ENCODE assay signal across 31 mouse cellular contexts in the genomic region with DNA sequence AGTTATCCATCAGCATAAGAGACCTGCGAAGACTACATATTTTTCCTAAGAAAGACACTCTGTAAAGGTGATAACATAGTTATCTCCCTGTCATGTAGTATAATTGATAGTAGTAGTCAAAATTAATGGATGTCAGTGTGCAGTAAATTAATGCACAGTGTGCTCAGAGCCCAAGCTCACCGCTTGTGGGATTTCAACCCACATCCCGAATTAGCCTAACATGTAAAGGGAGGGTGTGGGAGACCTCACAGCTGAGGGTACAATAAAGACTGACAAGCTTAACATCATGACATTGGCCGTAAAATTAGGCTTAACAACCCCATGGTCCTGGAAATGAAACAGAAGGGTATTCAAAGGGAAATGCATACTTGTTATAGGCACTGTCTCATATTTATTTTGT.
A peak's percentile ranks its signal among the peaks of the same experiment; 100 is the strongest.
DNase-seq lines count a peak whose midpoint lies in the region; ATAC-seq and TF ChIP-seq lines count a peak whose summit lies in the region.
"Had no signal": no experiment of that assay in that cellular context is flagged by ENCODE, and none has a peak within 500 bp of the region (broad histone marks: within the 10 kb centered on the region; RNA-seq: fewer than 3 reads in every experiment).

No protein-coding gene starts in this region.

- H3K4me1 ChIP-seq in hindbrain, embryonic 12.5 days = peaks cover 1% of the 10 kb centered on the region; the same call in 1 of the 2 replicates
- H3K4me1 ChIP-seq in hindbrain, embryonic 10.5 days (replicated peaks) = peaks cover 2% of the 10 kb centered on the region
- H3K4me1 ChIP-seq in midbrain, embryonic 13.5 days (replicated peaks) = peaks cover 2% of the 10 kb centered on the region
- H3K4me1 ChIP-seq in midbrain, postnatal 0 days (ENCODE audit: insufficient read depth, low read length) = no peaks in the 10 kb centered on the region
- H3K4me1 ChIP-seq in neural tube, embryonic 14.5 days (ENCODE audit: control insufficient read depth, insufficient read depth, low read length) = no peaks in the 10 kb centered on the region
- no peaks in the 10 kb centered on the region for H3K4me1 ChIP-seq in neural tube, embryonic 15.5 days
- no peaks in the 10 kb centered on the region for H3K4me1 ChIP-seq in hindbrain, postnatal 0 days (ENCODE audit: insufficient read depth, low read length)
- H3K4me1 ChIP-seq: embryonic facial prominence, embryonic 15.5 days; heart, embryonic 12.5 days; heart, embryonic 15.5 days; hindbrain, embryonic 15.5 days had no signal

- H3K4me2 ChIP-seq in hindbrain, embryonic 12.5 days (replicated peaks) = no peak overlapping the region
- H3K4me2 ChIP-seq in midbrain, embryonic 13.5 days (replicated peaks) = no peak overlapping the region
- no peak overlapping the region for H3K4me2 ChIP-seq in midbrain, postnatal 0 days (ENCODE audit: low read depth, low read length, poor library complexity, severe bottlenecking)
- H3K4me2 ChIP-seq in neural tube, embryonic 14.5 days (ENCODE audit: low read depth, low read length) = no peak overlapping the region
- H3K4me2 ChIP-seq in neural tube, embryonic 15.5 days = no peak overlapping the region
- H3K4me2 ChIP-seq in hindbrain, postnatal 0 days (ENCODE audit: low read depth, low read length) = no peak overlapping the region
- H3K4me2 ChIP-seq: embryonic facial prominence, embryonic 12.5 days; embryonic facial prominence, embryonic 15.5 days; heart, embryonic 12.5 days; heart, embryonic 15.5 days; hindbrain, embryonic 15.5 days had no signal

- no peak overlapping the region for H3K9ac ChIP-seq in hindbrain, embryonic 12.5 days
- no peak overlapping the region for H3K9ac ChIP-seq in midbrain, embryonic 13.5 days (replicated peaks)
- H3K9ac ChIP-seq in midbrain, postnatal 0 days (replicated peaks; ENCODE audit: low read length, poor library complexity, severe bottlenecking) = no peak overlapping the region
- no peak overlapping the region for H3K9ac ChIP-seq in neural tube, embryonic 14.5 days (replicated peaks; ENCODE audit: low read depth, low read length)
- H3K9ac ChIP-seq in neural tube, embryonic 15.5 days (replicated peaks) = no peak overlapping the region
- H3K9ac ChIP-seq in hindbrain, postnatal 0 days (replicated peaks; ENCODE audit: low read length) = no peak overlapping the region
- H3K9ac ChIP-seq: embryonic facial prominence, embryonic 12.5 days; embryonic facial prominence, embryonic 15.5 days; forebrain, postnatal 0 days; heart, embryonic 12.5 days; heart, embryonic 15.5 days; hindbrain, embryonic 15.5 days had no signal

- no peaks in the 10 kb centered on the region for H3K27me3 ChIP-seq in hindbrain, embryonic 12.5 days
- H3K27me3 ChIP-seq in hindbrain, embryonic 10.5 days (ENCODE audit: insufficient read depth, poor library complexity, severe bottlenecking) = no peaks in the 10 kb centered on the region
- H3K27me3 ChIP-seq in midbrain, embryonic 13.5 days = no peaks in the 10 kb centered on the region
- H3K27me3 ChIP-seq in midbrain, postnatal 0 days (ENCODE audit: insufficient read depth, low read length) = no peaks in the 10 kb centered on the region
- H3K27me3 ChIP-seq in neural tube, embryonic 14.5 days (ENCODE audit: control insufficient read depth, insufficient read depth, low read length) = no peaks in the 10 kb centered on the region
- no peaks in the 10 kb centered on the region for H3K27me3 ChIP-seq in neural tube, embryonic 15.5 days (replicated peaks)
- no peaks in the 10 kb centered on the region for H3K27me3 ChIP-seq in hindbrain, postnatal 0 days (ENCODE audit: insufficient read depth, low read length)
- H3K27me3 ChIP-seq: CH12.LX; embryonic facial prominence, embryonic 12.5 days; embryonic facial prominence, embryonic 15.5 days; heart, embryonic 12.5 days; heart, embryonic 15.5 days; hindbrain, embryonic 15.5 days; Patski had no signal

- DNase-seq in hindbrain, embryonic 10.5 days (ENCODE audit: low spot score) = no peak
- DNase-seq in midbrain, postnatal 0 days (ENCODE audit: low spot score) = no peak
- DNase-seq in hindbrain, postnatal 0 days (ENCODE audit: low spot score) = peak; percentile 7
- no peak for DNase-seq in heart, adult 18-20 months
- DNase-seq: adrenal gland, postnatal 10 days; adrenal gland, postnatal 36 days; B cell, adult 2 months; cerebellum, adult 11 months; cerebellum, adult 2 months; cerebellum, adult 9-11 months; cerebellum, postnatal 25 days; forebrain, postnatal 0 days; gastrocnemius, adult 2 months; gastrocnemius, postnatal 14 days; heart, adult 11 months; heart, postnatal 10 days; heart, postnatal 36 days had no signal

- no peaks in the 10 kb centered on the region for H3K36me3 ChIP-seq in hindbrain, embryonic 12.5 days
- no peaks in the 10 kb centered on the region for H3K36me3 ChIP-seq in hindbrain, embryonic 10.5 days
- no peaks in the 10 kb centered on the region for H3K36me3 ChIP-seq in midbrain, embryonic 13.5 days
- H3K36me3 ChIP-seq in midbrain, postnatal 0 days (ENCODE audit: insufficient read depth, low read length) = no peaks in the 10 kb centered on the region
- H3K36me3 ChIP-seq in neural tube, embryonic 14.5 days (ENCODE audit: control insufficient read depth, insufficient read depth, low read length) = no peaks in the 10 kb centered on the region
- no peaks in the 10 kb centered on the region for H3K36me3 ChIP-seq in neural tube, embryonic 15.5 days
- no peaks in the 10 kb centered on the region for H3K36me3 ChIP-seq in hindbrain, postnatal 0 days (ENCODE audit: insufficient read depth, low read length)
- H3K36me3 ChIP-seq: embryonic facial prominence, embryonic 12.5 days; embryonic facial prominence, embryonic 15.5 days; G1E; heart, embryonic 12.5 days; heart, embryonic 15.5 days; hindbrain, embryonic 15.5 days had no signal

- H3K4me3 ChIP-seq in hindbrain, embryonic 12.5 days = no peak overlapping the region
- no peak overlapping the region for H3K4me3 ChIP-seq in hindbrain, embryonic 10.5 days
- H3K4me3 ChIP-seq in midbrain, embryonic 13.5 days (replicated peaks) = no peak overlapping the region
- no peak overlapping the region for H3K4me3 ChIP-seq in midbrain, postnatal 0 days (ENCODE audit: low read depth, low read length)
- H3K4me3 ChIP-seq in neural tube, embryonic 14.5 days (ENCODE audit: low read depth, low read length) = no peak overlapping the region
- no peak overlapping the region for H3K4me3 ChIP-seq in neural tube, embryonic 15.5 days (replicated peaks)
- H3K4me3 ChIP-seq in hindbrain, postnatal 0 days (ENCODE audit: low read length) = no peak overlapping the region
- H3K4me3 ChIP-seq: embryonic facial prominence, embryonic 12.5 days; embryonic facial prominence, embryonic 15.5 days; gastrocnemius, adult 2 months; heart, embryonic 12.5 days; heart, embryonic 15.5 days; hindbrain, embryonic 15.5 days had no signal

- no peak for TF ChIP-seq CTCF in midbrain, postnatal 0 days (IDR thresholded peaks at IDR 0.05)
- no peak for TF ChIP-seq CTCF in hindbrain, postnatal 0 days (IDR thresholded peaks at IDR 0.05; ENCODE audit: low read depth)

- H3K9me3 ChIP-seq in hindbrain, embryonic 12.5 days (replicated peaks) = no peaks in the 10 kb centered on the region
- H3K9me3 ChIP-seq in hindbrain, embryonic 10.5 days = no peaks in the 10 kb centered on the region
- no peaks in the 10 kb centered on the region for H3K9me3 ChIP-seq in midbrain, embryonic 13.5 days
- no peaks in the 10 kb centered on the region for H3K9me3 ChIP-seq in midbrain, postnatal 0 days (ENCODE audit: low read length)
- no peaks in the 10 kb centered on the region for H3K9me3 ChIP-seq in neural tube, embryonic 14.5 days (ENCODE audit: control insufficient read depth, low read length)
- H3K9me3 ChIP-seq in neural tube, embryonic 15.5 days (replicated peaks) = no peaks in the 10 kb centered on the region
- H3K9me3 ChIP-seq in hindbrain, postnatal 0 days (ENCODE audit: low read length) = no peaks in the 10 kb centered on the region
- H3K9me3 ChIP-seq: embryonic facial prominence, embryonic 12.5 days; embryonic facial prominence, embryonic 15.5 days; heart, embryonic 12.5 days; heart, embryonic 15.5 days; hindbrain, embryonic 15.5 days had no signal

- H3K27ac ChIP-seq in hindbrain, embryonic 12.5 days = no peak overlapping the region
- H3K27ac ChIP-seq in hindbrain, embryonic 10.5 days = no peak overlapping the region
- no peak overlapping the region for H3K27ac ChIP-seq in midbrain, embryonic 13.5 days
- no peak overlapping the region for H3K27ac ChIP-seq in midbrain, postnatal 0 days (ENCODE audit: low read depth, low read length)
- no peak overlapping the region for H3K27ac ChIP-seq in neural tube, embryonic 14.5 days (ENCODE audit: low read depth, low read length)
- H3K27ac ChIP-seq in neural tube, embryonic 15.5 days (replicated peaks) = no peak overlapping the region
- H3K27ac ChIP-seq in hindbrain, postnatal 0 days = no peak overlapping the region
- H3K27ac ChIP-seq: embryonic facial prominence, embryonic 12.5 days; embryonic facial prominence, embryonic 15.5 days; gastrocnemius, adult 2 months; heart, embryonic 15.5 days; hindbrain, embryonic 15.5 days had no signal

- ATAC-seq in hindbrain, embryonic 12.5 days (ENCODE audit: low FRiP score) = peak; percentile 74
- ATAC-seq in midbrain, embryonic 13.5 days = peak; percentile 58; the same call in 1 of the 2 replicates
- ATAC-seq in midbrain, postnatal 0 days (ENCODE audit: low FRiP score) = no peak
- ATAC-seq in neural tube, embryonic 14.5 days (ENCODE audit: low read depth) = peak; percentile 69; the same call in 1 of the 2 replicates
- ATAC-seq in neural tube, embryonic 15.5 days (ENCODE audit: low FRiP score) = no peak
- no peak for ATAC-seq in hindbrain, postnatal 0 days
- ATAC-seq: forebrain, embryonic 14.5 days; forebrain, postnatal 0 days; inflammation-experienced regulatory T-cells, adult 6 months; Patski had no signal

- WGBS in hindbrain, embryonic 12.5 days = 60% methylated on average over 4 of the region's 4 CpGs
- 74% methylated on average over 4 of the region's 4 CpGs for WGBS in hindbrain, embryonic 10.5 days
- 59% methylated on average over 4 of the region's 4 CpGs for WGBS in midbrain, embryonic 13.5 days
- 49% methylated on average over 4 of the region's 4 CpGs for WGBS in midbrain, postnatal 0 days
- WGBS in neural tube, embryonic 14.5 days = 38% methylated on average over 4 of the region's 4 CpGs
- WGBS in neural tube, embryonic 15.5 days = 43% methylated on average over 4 of the region's 4 CpGs
- WGBS in hindbrain, postnatal 0 days = 47% methylated on average over 4 of the region's 4 CpGs

Comparison
In these comparisons a context has a peak if more than half of its experiments do, and no peak if none do; other contexts are left out.
1. ATAC-seq: peak in hindbrain, embryonic 12.5 days (single experiment), midbrain, embryonic 13.5 days (single experiment) and neural tube, embryonic 14.5 days (single experiment); none in midbrain, postnatal 0 days (single experiment), neural tube, embryonic 15.5 days (single experiment) and hindbrain, postnatal 0 days (single experiment).